Mouse (Mus musculus) hindlimb bud, embryonic 11.5 days (tissue): ENCODE results near the gene Ifnz.
"Not testable (repeated sequence)": the region's sequence is repeated elsewhere in the genome, so short reads cannot be mapped to it uniquely, and the experiment has no call there.

Experiments
- DNase-seq: peaks from one replicate; pipeline ENCODE4 v3.0.0-alpha.2; 2012; ENCODE audit warnings: low read depth, low spot score; ENCODE audit errors: extremely low spot score

Ifnz gene

GRCm38 (mm10) chr4:88782335-88782734 is 404 bp downstream of the Ifnz start:
- DNase-seq: not testable (repeated sequence)

- DNase-seq: not testable (repeated sequence)
Measured at GRCm38 (mm10) chr4:88785409-88785808, 3.5 kb downstream of the Ifnz start, which contains the start of gene Gm13276. Gm13276 (plus strand) TSS chr4:88785709.

- not testable (repeated sequence) for DNase-seq
Measured at GRCm38 (mm10) chr4:88788402-88788801, 6.5 kb downstream of the Ifnz start, which contains the start of gene Gm13277. Gm13277 (plus strand) TSS chr4:88788632.

GRCm38 (mm10) chr4:88791250-88791649 is 9.3 kb downstream of the Ifnz start, which contains the start of gene Gm13278:
Gm13278 (plus strand) TSS chr4:88791550.
- not testable (repeated sequence) for DNase-seq

- not testable (repeated sequence) for DNase-seq
Measured at GRCm38 (mm10) chr4:88793936-88794675, 12.2 kb downstream of the Ifnz start, which contains the start of gene Gm13275. Gm13275 (plus strand) TSS chr4:88794487.

GRCm38 (mm10) chr4:88797097-88797496 is 15.2 kb downstream of the Ifnz start, which contains the start of gene Gm13279:
Gm13279 (plus strand) TSS chr4:88797397.
- not testable (repeated sequence) for DNase-seq

- DNase-seq: not testable (repeated sequence)
Measured at GRCm38 (mm10) chr4:88799365-88799764, 17.4 kb downstream of the Ifnz start, which contains the start of gene Gm13285. Gm13285 (plus strand) TSS chr4:88799665.

- not testable (repeated sequence) for DNase-seq
Measured at GRCm38 (mm10) chr4:88802954-88803353, 21.0 kb downstream of the Ifnz start, which contains the start of gene Gm13287. Gm13287 (plus strand) TSS chr4:88803254.

- DNase-seq: not testable (repeated sequence)
Measured at GRCm38 (mm10) chr4:88805231-88805630, 23.3 kb downstream of the Ifnz start, which contains the start of gene Gm13288. Gm13288 (plus strand) TSS chr4:88805531.

GRCm38 (mm10) chr4:88805761-88806160 is 23.8 kb downstream of the Ifnz start:
- not testable (repeated sequence) for DNase-seq

GRCm38 (mm10) chr4:88815928-88816327 is 34.0 kb downstream of the Ifnz start, which contains the start of gene Ifna7:
Ifna7 (plus strand) TSS chr4:88816228.
- no peak for DNase-seq

- no peak for DNase-seq
Measured at GRCm38 (mm10) chr4:88819659-88820058, 37.7 kb downstream of the Ifnz start, which contains the start of gene Ifna11. Ifna11 (plus strand) TSS chr4:88819959.

- DNase-seq: no peak
Measured at GRCm38 (mm10) chr4:88822995-88823394, 41.1 kb downstream of the Ifnz start.

- DNase-seq: not testable (repeated sequence)
Measured at GRCm38 (mm10) chr4:88827116-88827515, 45.2 kb downstream of the Ifnz start, which contains the start of gene Ifna6. Ifna6 (plus strand) TSS chr4:88827416.

GRCm38 (mm10) chr4:88830523-88830922 is 48.6 kb downstream of the Ifnz start:
- DNase-seq: no peak
